Mouse (Mus musculus): ENCODE measurements around the gene Alad.

Alad gene

GRCm38 (mm10) chr4:62517538-62518415 is 1.9 kb downstream of the Alad start:
- DNase-seq (ENCODE audit: low read depth) = no peak

GRCm38 (mm10) chr4:62517046-62517445 is 2.7 kb downstream of the Alad start:
- no peak for DNase-seq (ENCODE audit: low read depth)

- no peak for DNase-seq (ENCODE audit: low read depth)
Measured at GRCm38 (mm10) chr4:62516579-62516978, 3.1 kb downstream of the Alad start.

GRCm38 (mm10) chr4:62516079-62516478 is 3.6 kb downstream of the Alad start:
- no peak for DNase-seq (ENCODE audit: low read depth)

- no peak for DNase-seq (ENCODE audit: low read depth)
Measured at GRCm38 (mm10) chr4:62515490-62515889, 4.2 kb downstream of the Alad start.

- no peak for DNase-seq (ENCODE audit: low read depth)
Measured at GRCm38 (mm10) chr4:62514995-62515394, 4.7 kb downstream of the Alad start.

GRCm38 (mm10) chr4:62513998-62514506 is 5.7 kb downstream of the Alad start:
- no peak for DNase-seq (ENCODE audit: low read depth)

- no peak for DNase-seq (ENCODE audit: low read depth)
Measured at GRCm38 (mm10) chr4:62509946-62510345, 9.8 kb downstream of the Alad start.

GRCm38 (mm10) chr4:62508839-62509238 is 10.9 kb downstream of the Alad start:
- no peak for DNase-seq (ENCODE audit: low read depth)

- DNase-seq (ENCODE audit: low read depth) = no peak
Measured at GRCm38 (mm10) chr4:62506798-62507197, 12.9 kb downstream of the Alad start.

- DNase-seq (ENCODE audit: low read depth) = no peak
Measured at GRCm38 (mm10) chr4:62505991-62506390, 13.7 kb downstream of the Alad start.

- no peak for DNase-seq (ENCODE audit: low read depth)
Measured at GRCm38 (mm10) chr4:62503374-62503970, 16.2 kb downstream of the Alad start, which contains the start of gene Hdhd3. Hdhd3 (minus strand) TSS chr4:62503467.

GRCm38 (mm10) chr4:62502969-62503368 is 16.7 kb downstream of the Alad start:
- DNase-seq (ENCODE audit: low read depth) = no peak

- peak; percentile 62 for DNase-seq (ENCODE audit: low read depth)
Measured at GRCm38 (mm10) chr4:62501964-62502732, 17.6 kb downstream of the Alad start.

- DNase-seq (ENCODE audit: low read depth) = no peak
Measured at GRCm38 (mm10) chr4:62501534-62501933, 18.2 kb downstream of the Alad start.

- DNase-seq (ENCODE audit: low read depth) = no peak
Measured at GRCm38 (mm10) chr4:62500799-62501198, 18.9 kb downstream of the Alad start.

GRCm38 (mm10) chr4:62496815-62497214 is 22.9 kb downstream of the Alad start:
- DNase-seq (ENCODE audit: low read depth) = peak; percentile 77

GRCm38 (mm10) chr4:62495946-62496345 is 23.8 kb downstream of the Alad start:
- DNase-seq (ENCODE audit: low read depth) = no peak

GRCm38 (mm10) chr4:62494230-62494629 is 25.5 kb downstream of the Alad start:
- no peak for DNase-seq (ENCODE audit: low read depth)

GRCm38 (mm10) chr4:62492682-62493081 is 27.0 kb downstream of the Alad start:
- no peak for DNase-seq (ENCODE audit: low read depth)

GRCm38 (mm10) chr4:62487914-62488313 is 31.8 kb downstream of the Alad start:
- DNase-seq (ENCODE audit: low read depth) = no peak

- no peak for DNase-seq (ENCODE audit: low read depth)
Measured at GRCm38 (mm10) chr4:62487172-62487571, 32.5 kb downstream of the Alad start.

All from fibroblast of lung, adult 2 months (primary cell).